Mouse (Mus musculus): ENCODE data around the gene Mark1. TPM values are rescaled to one million over a fixed set of nuclear protein-coding genes. Genes with fewer than 3 reads are reported as not detected.

Gene Mark1
- polyA plus RNA-seq, 1 experiment from 2014 or later = 4.0 TPM

DNA sequence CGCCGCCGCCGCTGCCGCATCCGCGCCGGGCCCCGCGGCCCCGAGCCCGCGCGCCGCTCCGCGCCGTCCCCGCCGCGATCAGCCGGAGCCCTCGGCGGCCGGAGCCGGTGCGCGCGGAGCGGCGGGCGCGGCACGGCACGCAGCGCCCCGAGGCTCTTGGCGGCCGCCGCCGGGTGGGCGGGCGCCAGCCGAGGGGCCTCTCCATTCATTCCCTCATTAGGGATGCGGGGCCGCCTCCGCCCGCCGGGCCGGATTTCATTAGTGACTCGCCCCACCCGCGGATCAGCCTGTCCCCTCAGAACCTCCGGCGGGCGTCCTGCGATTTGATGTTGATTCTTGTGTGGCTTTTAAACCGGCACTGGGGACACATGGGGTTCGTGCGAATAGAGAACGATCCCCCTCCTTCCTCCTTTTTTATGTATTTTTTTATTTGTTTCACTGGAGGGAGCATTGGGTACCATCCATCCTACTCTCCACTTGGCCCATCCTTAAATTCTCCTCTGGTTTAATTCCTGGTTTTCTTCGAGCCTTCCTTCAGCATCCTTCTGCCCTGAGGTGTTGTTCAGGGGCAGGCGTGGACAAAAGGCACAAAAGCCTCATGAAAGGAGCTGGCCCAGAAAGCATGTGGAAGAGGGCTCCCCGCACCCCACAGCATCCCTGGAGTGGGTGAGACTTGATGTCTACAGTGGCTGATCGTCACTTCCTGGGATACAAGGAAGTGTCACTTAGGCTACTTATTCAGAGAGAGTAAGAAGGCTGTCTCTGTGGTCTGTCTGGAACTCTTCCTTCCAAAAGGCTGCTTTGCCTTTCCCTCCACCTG lies 620 bp upstream of the Mark1 start:
- H3K27me3 ChIP-seq (replicated peaks; ENCODE audit: control insufficient read depth, insufficient read depth, low read length) = no peaks in the 10 kb centered on the region
- peak; percentile 77 for DNase-seq (ENCODE audit: low spot score)
- H3K4me3 ChIP-seq (ENCODE audit: low read depth, low read length) = peak overlapping the region; percentile 86
- peak; percentile 67 for ATAC-seq (ENCODE audit: low read depth)
- H3K9me3 ChIP-seq (ENCODE audit: control insufficient read depth, low read length) = no peaks in the 10 kb centered on the region
- H3K4me1 ChIP-seq (ENCODE audit: control insufficient read depth, insufficient read depth, low read length) = 0 out of 2 replicates have a peak, but pooled peaks cover 8% of the 10 kb centered on the region
- H3K36me3 ChIP-seq (ENCODE audit: control insufficient read depth, insufficient read depth, low read length) = no peaks in the 10 kb centered on the region
- H3K9ac ChIP-seq (ENCODE audit: low read depth, low read length) = peak overlapping the region; percentile 92
- 1% methylated on average over 16 of the region's 65 CpGs for WGBS
- peak overlapping the region; percentile 77 for H3K27ac ChIP-seq (replicated peaks; ENCODE audit: low read depth, low read length)
- peak overlapping the region; percentile 75 for H3K4me2 ChIP-seq (ENCODE audit: low read depth, low read length)

GRCm38 (mm10) chr1:184998631-184999030 lies 739 bp downstream of the Mark1 start:
- H3K4me1 ChIP-seq (ENCODE audit: control insufficient read depth, insufficient read depth, low read length) = 0 out of 2 replicates have a peak, but pooled peaks cover 8% of the 10 kb centered on the region
- H3K4me3 ChIP-seq (ENCODE audit: low read depth, low read length) = peak overlapping the region; percentile 86
- peak overlapping the region; percentile 75 for H3K4me2 ChIP-seq (ENCODE audit: low read depth, low read length)
- H3K27ac ChIP-seq (replicated peaks; ENCODE audit: low read depth, low read length) = peak overlapping the region; percentile 77; the same call in 1 of the 2 replicates
- peak overlapping the region; percentile 92 for H3K9ac ChIP-seq (ENCODE audit: low read depth, low read length)
- WGBS = 9% methylated on average over 2 of the region's 2 CpGs
- DNase-seq (ENCODE audit: low spot score) = peak; percentile 12
- peak; percentile 3; the same call in 1 of the 2 replicates for ATAC-seq (ENCODE audit: low read depth)
- no peaks in the 10 kb centered on the region for H3K9me3 ChIP-seq (ENCODE audit: control insufficient read depth, low read length)
- H3K36me3 ChIP-seq (ENCODE audit: control insufficient read depth, insufficient read depth, low read length) = no peaks in the 10 kb centered on the region
- H3K27me3 ChIP-seq (replicated peaks; ENCODE audit: control insufficient read depth, insufficient read depth, low read length) = no peaks in the 10 kb centered on the region

- Histone ChIP-seq H3K9ac (ENCODE audit: low read depth, low read length) (peak overlapping the region; percentile 92), H3K4me1 (ENCODE audit: control insufficient read depth, insufficient read depth, low read length) (0 out of 2 replicates have a peak, but pooled peaks cover 8% of the 10 kb centered on the region), H3K4me2 (ENCODE audit: low read depth, low read length) (peak overlapping the region; percentile 75), H3K27me3 (replicated peaks; ENCODE audit: control insufficient read depth, insufficient read depth, low read length) (no peaks in the 10 kb centered on the region), H3K36me3 (ENCODE audit: control insufficient read depth, insufficient read depth, low read length) (no peaks in the 10 kb centered on the region), H3K4me3 (ENCODE audit: low read depth, low read length) (peak overlapping the region; percentile 86), H3K9me3 (ENCODE audit: control insufficient read depth, low read length) (no peaks in the 10 kb centered on the region), H3K27ac (replicated peaks; ENCODE audit: low read depth, low read length) (no peak overlapping the region)
- DNase-seq (ENCODE audit: low spot score) (no peak), ATAC-seq (ENCODE audit: low read depth) (no peak)
- WGBS = 42% methylated on average over 9 of the region's 9 CpGs
Observed at GRCm38 (mm10) chr1:184998161-184998560, 1.2 kb downstream of the Mark1 start.

GRCm38 (mm10) chr1:184997466-184997865 lies 1.9 kb downstream of the Mark1 start:
- H3K9ac ChIP-seq (ENCODE audit: low read depth, low read length) = 0 out of 2 replicates have a peak overlapping the region, but pooled peaks have one; percentile 16

GRCm38 (mm10) chr1:184995335-184995734 lies 4.0 kb downstream of the Mark1 start:
- DNase-seq (ENCODE audit: low spot score) = no peak

More at GRCm38 (mm10) chr1:184997466-184997865, 1.9 kb downstream of the Mark1 start:
- Histone ChIP-seq H3K4me2 (ENCODE audit: low read depth, low read length) (peak overlapping the region; percentile 75), H3K9me3 (ENCODE audit: control insufficient read depth, low read length) (no peaks in the 10 kb centered on the region), H3K4me3 (ENCODE audit: low read depth, low read length) (peak overlapping the region; percentile 86; the same call in 1 of the 2 replicates), H3K36me3 (ENCODE audit: control insufficient read depth, insufficient read depth, low read length) (no peaks in the 10 kb centered on the region), H3K4me1 (ENCODE audit: control insufficient read depth, insufficient read depth, low read length) (0 out of 2 replicates have a peak, but pooled peaks cover 8% of the 10 kb centered on the region), H3K27ac (replicated peaks; ENCODE audit: low read depth, low read length) (no peak overlapping the region), H3K27me3 (replicated peaks; ENCODE audit: control insufficient read depth, insufficient read depth, low read length) (no peaks in the 10 kb centered on the region)
- ATAC-seq (ENCODE audit: low read depth) = no peak
- peak; percentile 8 for DNase-seq (ENCODE audit: low spot score)
- 48% methylated on average over 11 of the region's 11 CpGs for WGBS

GRCm38 (mm10) chr1:184991191-184991590 lies 8.2 kb downstream of the Mark1 start:
- H3K4me2 ChIP-seq (ENCODE audit: low read depth, low read length) = no peak overlapping the region
- H3K36me3 ChIP-seq (ENCODE audit: control insufficient read depth, insufficient read depth, low read length) = no peaks in the 10 kb centered on the region
- no peak overlapping the region for H3K9ac ChIP-seq (ENCODE audit: low read depth, low read length)
- DNase-seq (ENCODE audit: low spot score) (no peak), ATAC-seq (ENCODE audit: low read depth) (no peak)
- 89% methylated on average over 10 of the region's 10 CpGs for WGBS
- H3K27ac ChIP-seq (replicated peaks; ENCODE audit: low read depth, low read length) = no peak overlapping the region
- peaks cover 7% of the 10 kb centered on the region for H3K4me1 ChIP-seq (ENCODE audit: control insufficient read depth, insufficient read depth, low read length)
- no peaks in the 10 kb centered on the region for H3K27me3 ChIP-seq (replicated peaks; ENCODE audit: control insufficient read depth, insufficient read depth, low read length)
- H3K4me3 ChIP-seq (ENCODE audit: low read depth, low read length) = no peak overlapping the region
- no peaks in the 10 kb centered on the region for H3K9me3 ChIP-seq (ENCODE audit: control insufficient read depth, low read length)

More at GRCm38 (mm10) chr1:184995335-184995734, 4.0 kb downstream of the Mark1 start:
- Histone ChIP-seq H3K4me2 (ENCODE audit: low read depth, low read length) (no peak overlapping the region), H3K9ac (ENCODE audit: low read depth, low read length) (no peak overlapping the region), H3K4me1 (ENCODE audit: control insufficient read depth, insufficient read depth, low read length) (0 out of 2 replicates have a peak, but pooled peaks cover 8% of the 10 kb centered on the region), H3K27me3 (replicated peaks; ENCODE audit: control insufficient read depth, insufficient read depth, low read length) (no peaks in the 10 kb centered on the region), H3K4me3 (ENCODE audit: low read depth, low read length) (no peak overlapping the region), H3K9me3 (ENCODE audit: control insufficient read depth, low read length) (no peaks in the 10 kb centered on the region), H3K27ac (replicated peaks; ENCODE audit: low read depth, low read length) (no peak overlapping the region), H3K36me3 (ENCODE audit: control insufficient read depth, insufficient read depth, low read length) (no peaks in the 10 kb centered on the region)
- no peak for ATAC-seq (ENCODE audit: low read depth)
- 77% methylated on average over 4 of the region's 4 CpGs for WGBS

DNA sequence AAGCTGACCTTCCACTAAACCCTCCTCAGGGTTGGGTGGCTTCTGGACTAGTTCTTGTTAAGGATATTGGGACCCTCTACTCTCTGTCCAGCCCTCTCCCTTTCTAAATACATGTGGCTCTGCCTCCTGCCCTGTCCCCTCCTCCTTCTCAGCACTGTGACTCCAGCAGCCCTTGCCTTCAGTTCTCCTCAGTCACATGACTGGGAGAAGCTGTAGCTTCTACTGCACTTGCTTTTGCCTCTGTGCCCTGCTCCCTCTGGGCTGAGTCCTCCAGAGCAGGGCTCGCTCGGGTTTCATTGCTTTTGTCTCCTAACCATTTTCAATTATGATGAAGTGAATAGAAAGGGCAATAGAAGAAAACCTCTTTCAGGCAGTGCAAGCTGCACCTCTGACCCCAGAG lies 12.6 kb downstream of the Mark1 start:
- Histone ChIP-seq H3K4me3 (ENCODE audit: low read depth, low read length) (no peak overlapping the region), H3K4me2 (ENCODE audit: low read depth, low read length) (no peak overlapping the region), H3K9me3 (ENCODE audit: control insufficient read depth, low read length) (no peaks in the 10 kb centered on the region), H3K4me1 (ENCODE audit: control insufficient read depth, insufficient read depth, low read length) (peaks cover 7% of the 10 kb centered on the region), H3K9ac (ENCODE audit: low read depth, low read length) (no peak overlapping the region), H3K27ac (replicated peaks; ENCODE audit: low read depth, low read length) (no peak overlapping the region), H3K36me3 (ENCODE audit: control insufficient read depth, insufficient read depth, low read length) (no peaks in the 10 kb centered on the region), H3K27me3 (replicated peaks; ENCODE audit: control insufficient read depth, insufficient read depth, low read length) (no peaks in the 10 kb centered on the region)
- DNase-seq (ENCODE audit: low spot score) (no peak), ATAC-seq (ENCODE audit: low read depth) (peak; percentile 50; the same call in 1 of the 2 replicates)
- WGBS = 46% methylated on average over 2 of the region's 2 CpGs

- ATAC-seq (ENCODE audit: low read depth) (no peak), DNase-seq (ENCODE audit: low spot score) (no peak)
- Histone ChIP-seq H3K4me1 (ENCODE audit: control insufficient read depth, insufficient read depth, low read length) (peaks cover 7% of the 10 kb centered on the region), H3K4me2 (ENCODE audit: low read depth, low read length) (no peak overlapping the region), H3K9me3 (ENCODE audit: control insufficient read depth, low read length) (no peaks in the 10 kb centered on the region), H3K9ac (ENCODE audit: low read depth, low read length) (no peak overlapping the region), H3K27ac (replicated peaks; ENCODE audit: low read depth, low read length) (no peak overlapping the region), H3K36me3 (ENCODE audit: control insufficient read depth, insufficient read depth, low read length) (no peaks in the 10 kb centered on the region), H3K4me3 (ENCODE audit: low read depth, low read length) (no peak overlapping the region), H3K27me3 (replicated peaks; ENCODE audit: control insufficient read depth, insufficient read depth, low read length) (no peaks in the 10 kb centered on the region)
- 75% methylated on average over 2 of the region's 2 CpGs for WGBS
Observed at GRCm38 (mm10) chr1:184984723-184985122, 14.6 kb downstream of the Mark1 start.

Data from embryonic facial prominence, embryonic 14.5 days (tissue).